Mouse (Mus musculus) large intestine, adult 2 months (tissue): Measurements from ENCODE around the gene Pakap. TPM values are rescaled to one million over a fixed set of nuclear protein-coding genes. Genes with fewer than 3 reads are reported as not detected.

Experiments used
- DNase-seq: peaks from one replicate; pipeline ENCODE4 v3.0.0-alpha.2; 2012; ENCODE audit warnings: low read depth, low spot score
- WGBS: fragments of 180-500 bp; shearing (Covaris S2); methylation state at CpG from one replicate; pipeline ENCODE4 v1.1.7; 2018; 5-methylcytosine and 5-hydroxymethylcytosine counted together
- polyA plus RNA-seq: library from polyadenylated mRNA; depleted of rRNA; stranded (reverse); fragments of >200 nt; gene quantifications from 2 replicates; pipeline ENCODE4 v1.2.3, GENCODE M21; 2012

Gene Pakap
- polyA plus RNA-seq, 1 experiment = 0.17 TPM

DNA sequence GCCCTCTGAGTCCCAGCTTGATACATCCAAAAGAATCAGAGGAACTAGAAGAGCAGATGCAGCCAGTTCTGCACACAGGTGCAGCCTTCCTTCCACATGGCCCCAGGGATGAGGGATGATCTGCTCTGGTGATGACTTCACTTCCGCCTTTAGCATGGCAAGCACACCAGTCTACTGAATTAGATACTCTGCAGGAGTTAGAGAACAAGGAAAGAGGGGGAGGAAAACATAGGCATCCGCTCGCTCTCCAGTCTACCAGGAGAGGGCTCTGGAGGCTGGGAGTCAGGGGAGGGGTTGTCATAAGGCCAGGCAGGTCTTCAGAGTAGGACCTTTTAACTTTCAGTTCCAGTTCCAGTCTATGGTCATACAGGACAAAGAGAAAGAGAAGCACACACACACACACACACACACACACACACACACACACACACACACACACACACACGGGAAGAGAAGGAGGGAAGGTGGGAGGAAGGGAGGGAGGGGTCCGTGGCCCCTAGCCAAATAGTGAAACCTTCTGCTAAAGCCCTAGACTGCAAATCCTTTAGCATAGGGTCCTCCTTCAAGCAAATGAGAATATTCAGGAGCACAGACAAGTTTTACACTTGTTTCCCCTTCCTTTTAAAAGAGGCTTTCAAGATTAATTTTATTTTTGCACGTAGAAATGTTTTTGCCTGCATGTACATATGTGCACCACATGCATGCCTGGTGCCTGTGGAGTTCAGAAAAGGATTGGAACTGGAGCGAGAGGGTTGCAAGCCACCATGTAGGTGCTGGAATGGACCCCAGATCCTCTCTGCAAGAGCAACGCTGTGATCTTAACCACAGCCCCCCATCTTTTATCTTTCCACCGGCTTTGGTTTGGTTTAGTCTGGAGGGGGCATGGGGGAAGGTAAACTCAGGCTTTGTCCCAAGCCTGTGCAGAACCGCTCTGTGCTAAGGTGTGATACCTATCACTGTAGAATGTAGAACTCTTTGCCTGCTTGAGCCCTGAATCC lies 346.5 kb downstream of the Pakap start:
- no peak for DNase-seq
- WGBS = 32% methylated on average over 10 of the region's 10 CpGs

- 13% methylated on average over 17 of the region's 17 CpGs for WGBS
- DNase-seq = no peak
Measured at GRCm38 (mm10) chr4:57915216-57915965, 347.4 kb downstream of the Pakap start.

DNA sequence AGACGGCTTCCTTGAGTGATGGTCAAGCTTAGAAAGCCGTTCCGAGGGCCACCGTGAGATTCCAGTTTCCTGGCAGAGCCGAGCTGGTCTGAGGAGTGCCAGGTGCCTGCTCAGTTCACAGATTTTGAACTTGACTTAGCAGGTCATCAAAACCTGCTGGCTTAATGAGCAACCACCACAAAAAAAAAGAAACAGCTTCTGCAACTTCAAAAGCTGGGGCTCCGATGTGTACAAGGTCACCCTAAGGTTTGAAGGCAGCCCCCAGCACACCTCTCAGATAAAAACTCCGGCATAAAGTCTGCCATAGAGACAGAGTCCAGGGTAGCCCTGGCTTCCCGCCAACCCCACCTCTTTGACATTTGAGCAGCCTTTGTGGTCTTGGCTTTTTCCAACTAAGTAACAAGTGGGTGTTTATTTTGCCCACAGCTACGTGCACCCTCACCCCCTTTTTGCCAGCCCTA lies 348.3 kb downstream of the Pakap start, which contains the start of gene D630039A03Rik:
TSS of gene D630039A03Rik (minus strand) at position 97 of the 461 bp plus-strand sequence.
- DNase-seq = no peak
- WGBS = 9% methylated on average over 9 of the region's 9 CpGs

GRCm38 (mm10) chr4:57916711-57917110 lies 348.7 kb downstream of the Pakap start:
- no peak for DNase-seq
- WGBS = 24% methylated on average over 4 of the region's 4 CpGs

- WGBS = 22% methylated on average over 8 of the region's 8 CpGs
Measured at GRCm38 (mm10) chr4:57919494-57920423, 351.8 kb downstream of the Pakap start.

DNA sequence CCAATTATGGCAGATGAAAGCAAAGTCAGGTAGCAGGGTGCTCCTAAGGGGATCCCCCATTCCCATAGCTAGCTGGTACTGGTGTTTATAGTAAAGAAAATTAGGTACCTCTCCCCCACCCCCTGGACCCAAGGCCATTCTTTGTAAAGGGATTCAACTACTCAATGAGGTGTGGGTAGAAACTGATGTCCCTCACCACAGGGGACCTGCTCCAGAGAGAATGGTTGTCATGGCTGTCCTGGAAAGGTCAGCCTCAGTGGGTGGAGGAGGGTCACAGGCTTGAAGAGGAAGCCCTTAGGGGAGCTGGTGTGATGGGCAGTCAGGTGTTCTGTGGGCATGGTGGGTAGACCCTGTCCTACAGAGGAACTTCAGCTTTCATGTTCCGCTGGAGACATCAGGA lies 352.5 kb downstream of the Pakap start:
- no peak for DNase-seq
- WGBS = 92% methylated on average over 1 of the region's 1 CpGs

More at GRCm38 (mm10) chr4:57919494-57920423, 351.8 kb downstream of the Pakap start:
- DNase-seq = no peak

GRCm38 (mm10) chr4:57922171-57922570 lies 354.2 kb downstream of the Pakap start:
- whole genome bisulfite sequencing = 46% methylated on average over 5 of the region's 5 CpGs
- DNase-seq = no peak

DNA sequence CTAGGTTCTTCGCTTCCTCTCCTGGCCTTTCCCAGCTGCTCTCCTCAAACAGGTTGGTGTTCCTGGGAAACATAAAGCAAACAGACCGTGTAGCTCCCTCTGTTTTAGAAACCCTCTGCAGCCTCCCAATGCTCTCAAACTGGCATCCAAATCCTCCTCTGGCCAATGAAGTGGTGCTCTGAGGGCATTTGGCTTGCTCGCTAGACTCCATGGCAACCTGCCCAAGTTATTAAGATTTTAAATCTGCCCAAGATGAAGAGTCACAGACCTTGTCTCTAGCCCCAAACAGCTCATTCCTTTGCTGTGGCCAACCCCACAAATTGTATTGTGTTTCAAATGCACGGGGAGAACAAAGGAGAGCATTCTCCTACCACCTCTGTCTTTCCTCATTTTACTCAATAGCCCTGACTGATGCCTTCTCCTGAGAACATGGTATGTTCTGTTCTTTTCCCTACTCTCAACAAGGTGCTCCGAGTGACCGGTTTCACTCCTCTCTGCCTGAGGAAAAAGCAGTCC lies 356.6 kb downstream of the Pakap start:
- 78% methylated on average over 6 of the region's 6 CpGs for WGBS
- no peak for DNase-seq

- WGBS = 20% methylated on average over 3 of the region's 3 CpGs
- no peak for DNase-seq
Measured at GRCm38 (mm10) chr4:57927464-57928205, 359.7 kb downstream of the Pakap start.

DNA sequence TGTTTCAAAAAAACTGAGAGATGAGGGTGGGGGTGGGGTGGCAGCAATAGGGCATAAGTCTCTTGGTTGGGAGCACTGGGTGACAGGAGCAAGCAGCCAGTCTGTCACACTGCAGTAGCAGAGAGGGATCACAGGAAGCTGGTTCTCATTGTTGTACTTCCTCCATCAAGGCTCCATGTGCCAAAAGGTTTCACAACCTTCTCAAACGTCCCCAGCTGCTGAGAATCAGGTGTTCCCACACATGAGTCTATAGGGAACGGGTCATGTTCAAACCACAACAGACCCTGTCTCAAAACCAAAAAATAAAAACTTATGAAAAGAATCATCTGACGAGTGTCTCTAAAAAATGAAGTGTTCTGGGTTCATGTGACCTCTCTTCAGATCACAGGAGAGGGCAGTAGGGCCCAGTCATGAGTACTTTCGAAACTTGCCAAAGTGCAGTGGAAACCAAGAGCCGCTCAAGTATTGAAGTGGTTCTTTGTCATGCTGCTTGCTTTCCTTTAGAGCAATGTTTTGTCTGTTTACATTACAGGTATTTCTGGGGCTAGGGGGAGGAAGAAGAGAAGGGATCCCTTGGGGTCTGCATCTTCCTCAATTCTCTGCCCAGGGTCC lies 362.7 kb downstream of the Pakap start:
- no peak for DNase-seq
- 65% methylated on average over 5 of the region's 5 CpGs for WGBS

DNA sequence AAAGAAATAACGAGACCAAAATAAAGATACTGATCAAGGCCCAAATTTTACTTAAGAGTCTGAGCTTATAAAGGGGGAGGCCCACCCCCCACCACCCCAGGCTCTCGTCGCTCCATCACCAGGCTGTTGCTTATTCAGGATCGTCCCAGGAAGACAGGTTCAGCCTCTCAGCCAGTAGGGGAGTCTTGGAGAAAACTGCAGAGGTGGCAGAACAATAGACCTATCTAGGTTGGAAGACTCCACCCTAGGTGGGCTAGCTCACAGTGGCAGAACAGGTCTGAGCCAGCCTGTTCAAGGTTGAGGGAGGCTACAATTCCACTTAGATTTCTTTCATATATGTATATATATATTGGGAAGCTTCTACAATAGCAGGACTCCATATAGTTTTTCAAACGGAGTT lies 366.2 kb downstream of the Pakap start:
- WGBS = 77% methylated on average over 5 of the region's 5 CpGs
- DNase-seq = no peak

- no peak for DNase-seq
- 81% methylated on average over 6 of the region's 6 CpGs for WGBS
Measured at GRCm38 (mm10) chr4:57937292-57937691, 369.3 kb downstream of the Pakap start.

DNA sequence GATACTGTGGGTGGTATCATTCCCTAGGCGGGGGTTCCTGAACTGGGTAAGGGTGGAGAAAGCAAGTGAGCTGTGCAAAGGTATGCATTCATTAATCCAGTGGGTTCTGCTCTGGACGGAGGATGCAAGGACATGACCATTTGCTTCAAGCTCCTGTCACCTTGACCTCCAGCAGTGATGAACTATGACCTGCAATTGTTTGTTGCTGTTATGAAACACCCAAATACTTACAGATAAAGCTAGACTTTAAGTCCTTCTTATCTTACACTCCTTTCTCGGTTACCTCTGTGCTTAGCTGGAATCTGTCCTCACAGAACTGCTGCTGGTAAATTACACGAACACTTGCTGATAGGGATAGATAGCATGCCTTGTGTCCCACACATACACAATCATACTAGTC lies 372.7 kb downstream of the Pakap start:
- DNase-seq = no peak
- WGBS = 82% methylated on average over 4 of the region's 4 CpGs

DNA sequence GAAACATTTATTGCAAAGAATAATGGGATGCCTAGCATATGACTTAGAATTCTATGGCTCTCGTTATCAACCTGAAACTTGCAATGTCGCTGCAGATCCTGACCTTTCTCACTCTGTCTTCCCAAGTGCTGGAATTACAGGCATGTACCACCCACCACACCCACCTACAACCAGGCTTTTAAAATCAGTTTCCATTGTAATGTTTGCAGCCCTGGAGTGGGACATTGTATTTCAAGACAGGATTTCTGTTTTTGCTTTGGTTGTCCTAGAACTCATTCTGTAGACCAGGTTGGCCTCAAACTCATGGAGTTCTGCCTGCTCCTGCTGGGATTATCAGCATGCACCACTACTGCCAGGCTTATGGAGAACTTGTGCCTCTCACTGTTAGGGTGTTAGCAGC lies 374.9 kb downstream of the Pakap start:
- DNase-seq = no peak
- 79% methylated on average over 2 of the region's 2 CpGs for WGBS
